Mouse (Mus musculus) cerebellum, adult 18-20 months (tissue): ENCODE measurements around the gene Cox4i2.

Source experiments
- DNase-seq, 2 experiments: peaks; one replicate each; pipeline ENCODE4 v3.0.0; 2021

The Cox4i2 gene

DNA sequence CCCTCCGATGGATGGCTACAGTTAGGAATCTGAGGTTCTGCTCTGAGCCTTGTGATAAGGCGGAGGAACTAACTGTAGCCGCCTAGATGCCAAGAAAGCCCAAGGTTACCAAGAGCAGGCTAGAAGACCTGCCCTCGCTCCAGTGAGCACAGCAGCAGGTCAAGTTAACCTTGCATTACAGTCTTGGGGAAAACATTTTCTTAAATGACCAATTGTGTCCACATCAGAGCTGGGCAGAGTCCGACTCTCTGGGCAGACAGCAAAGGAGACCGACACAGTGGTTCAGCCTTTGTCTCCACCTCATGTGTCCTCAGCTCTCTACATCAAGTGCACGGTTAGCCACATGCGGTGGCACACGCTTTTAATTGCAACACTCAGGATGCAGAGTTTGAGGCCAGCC is 17.6 kb downstream of the Cox4i2 start:
- no peak for DNase-seq

GRCm38 (mm10) chr2:152772231-152772630 is 18.3 kb downstream of the Cox4i2 start:
- DNase-seq, result no peak

DNA sequence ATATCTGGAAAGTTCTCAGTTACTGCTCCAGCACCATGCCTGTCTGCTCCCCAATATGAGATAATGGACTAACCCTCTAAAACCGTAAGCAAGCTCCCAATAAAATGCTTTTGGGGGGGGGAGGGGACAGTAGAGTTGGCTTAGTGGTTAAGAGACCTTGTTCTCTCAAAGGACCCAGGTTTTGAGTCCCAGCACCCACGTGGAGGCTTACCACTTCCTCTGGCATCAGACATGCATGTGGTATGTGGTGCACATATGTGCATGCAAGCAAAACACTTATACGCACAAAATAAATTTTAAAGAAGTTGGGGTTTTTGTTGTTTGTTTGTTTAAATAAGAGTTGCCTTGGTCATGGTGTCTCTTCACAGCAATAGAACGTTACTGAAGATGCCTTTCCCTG is 21.4 kb downstream of the Cox4i2 start:
- no peak for DNase-seq

DNA sequence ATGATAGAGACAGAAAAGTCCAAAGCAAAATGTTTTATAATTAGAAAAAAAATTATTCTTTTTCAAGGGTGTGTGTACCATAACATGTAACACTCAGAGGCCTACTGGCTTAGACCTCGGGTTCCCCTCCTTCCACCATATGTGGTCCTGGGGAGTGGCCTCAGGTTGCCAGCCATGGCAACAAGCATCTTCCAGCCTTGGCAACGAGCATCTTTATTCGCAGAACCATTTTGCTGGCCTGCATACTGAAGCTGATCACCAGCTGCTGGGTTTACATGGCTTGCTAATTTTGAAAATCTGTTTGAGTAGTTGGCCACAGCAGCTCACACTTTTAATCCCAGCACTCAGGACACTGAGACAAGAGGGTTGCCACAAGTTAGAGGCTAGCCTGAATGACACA is 22.0 kb downstream of the Cox4i2 start:
- no peak for DNase-seq

DNA sequence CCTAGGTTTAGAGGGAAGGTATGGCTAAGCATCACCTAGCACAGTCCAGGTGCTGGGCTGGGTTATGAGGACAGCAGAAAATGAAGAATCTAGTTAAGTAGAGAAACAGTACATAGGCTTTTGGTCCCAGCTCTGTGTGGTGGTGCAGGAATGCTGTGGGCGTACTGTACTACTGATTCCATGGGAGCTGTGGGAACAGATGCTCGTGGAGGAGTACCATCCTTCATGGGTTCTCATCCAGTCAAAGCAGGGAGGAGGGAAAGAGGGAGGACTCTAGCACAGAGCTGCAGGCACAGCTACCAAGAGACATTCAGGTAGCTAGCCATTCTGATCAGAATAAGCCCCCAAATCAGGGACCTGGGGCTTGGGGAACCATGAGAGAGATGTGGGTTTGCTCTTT is 22.5 kb downstream of the Cox4i2 start:
- no peak for DNase-seq

GRCm38 (mm10) chr2:152777081-152777480 is 23.1 kb downstream of the Cox4i2 start:
- DNase-seq, result no peak

GRCm38 (mm10) chr2:152780466-152780865 is 26.5 kb downstream of the Cox4i2 start:
- no peak for DNase-seq

- peak in 1 of 2 experiments; percentile 22 for DNase-seq
Measured at GRCm38 (mm10) chr2:152781031-152781711, 27.2 kb downstream of the Cox4i2 start.

DNA sequence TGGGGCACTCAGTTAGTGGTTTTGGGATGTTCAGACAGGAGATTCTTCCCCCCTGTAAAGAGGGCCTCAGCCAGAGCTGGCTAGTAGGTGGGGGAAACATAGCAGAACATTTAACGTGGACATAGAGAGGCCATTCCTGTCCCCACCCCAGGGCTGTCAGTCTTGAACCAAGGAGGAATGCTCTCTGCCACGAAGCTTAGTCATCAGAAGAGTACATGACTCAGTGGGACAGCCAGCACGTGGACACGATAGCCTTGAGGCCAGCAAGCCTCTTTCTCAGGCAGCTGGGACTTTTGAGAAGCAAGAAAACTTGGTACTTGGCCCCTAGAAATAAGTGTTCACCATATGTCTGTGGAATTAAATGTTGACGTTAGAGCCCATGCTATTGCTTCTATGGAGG is 28.7 kb downstream of the Cox4i2 start:
- no peak for DNase-seq

- DNase-seq, result no peak
Measured at GRCm38 (mm10) chr2:152783241-152783640, 29.3 kb downstream of the Cox4i2 start.

DNA sequence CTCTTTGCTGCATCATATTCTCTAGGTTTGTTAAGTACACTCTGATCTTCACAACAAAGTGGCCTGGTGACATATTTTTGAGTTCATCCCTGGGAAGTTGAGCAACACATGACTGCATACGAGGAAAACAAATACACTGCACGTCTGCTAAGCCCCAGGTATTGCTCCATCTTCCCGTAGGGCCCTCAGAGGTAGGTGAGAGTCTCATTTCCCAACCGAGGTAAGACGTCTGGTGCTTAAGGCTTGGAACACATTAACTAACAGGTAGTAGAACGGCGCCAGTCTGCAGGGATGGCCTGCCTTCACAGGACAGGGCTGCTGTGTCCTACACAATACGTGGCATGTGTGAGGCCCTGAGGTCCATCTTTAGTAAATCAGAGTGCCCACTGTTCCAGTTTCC is 30.7 kb downstream of the Cox4i2 start:
- peak in 1 of 2 experiments; percentile 19 for DNase-seq

DNA sequence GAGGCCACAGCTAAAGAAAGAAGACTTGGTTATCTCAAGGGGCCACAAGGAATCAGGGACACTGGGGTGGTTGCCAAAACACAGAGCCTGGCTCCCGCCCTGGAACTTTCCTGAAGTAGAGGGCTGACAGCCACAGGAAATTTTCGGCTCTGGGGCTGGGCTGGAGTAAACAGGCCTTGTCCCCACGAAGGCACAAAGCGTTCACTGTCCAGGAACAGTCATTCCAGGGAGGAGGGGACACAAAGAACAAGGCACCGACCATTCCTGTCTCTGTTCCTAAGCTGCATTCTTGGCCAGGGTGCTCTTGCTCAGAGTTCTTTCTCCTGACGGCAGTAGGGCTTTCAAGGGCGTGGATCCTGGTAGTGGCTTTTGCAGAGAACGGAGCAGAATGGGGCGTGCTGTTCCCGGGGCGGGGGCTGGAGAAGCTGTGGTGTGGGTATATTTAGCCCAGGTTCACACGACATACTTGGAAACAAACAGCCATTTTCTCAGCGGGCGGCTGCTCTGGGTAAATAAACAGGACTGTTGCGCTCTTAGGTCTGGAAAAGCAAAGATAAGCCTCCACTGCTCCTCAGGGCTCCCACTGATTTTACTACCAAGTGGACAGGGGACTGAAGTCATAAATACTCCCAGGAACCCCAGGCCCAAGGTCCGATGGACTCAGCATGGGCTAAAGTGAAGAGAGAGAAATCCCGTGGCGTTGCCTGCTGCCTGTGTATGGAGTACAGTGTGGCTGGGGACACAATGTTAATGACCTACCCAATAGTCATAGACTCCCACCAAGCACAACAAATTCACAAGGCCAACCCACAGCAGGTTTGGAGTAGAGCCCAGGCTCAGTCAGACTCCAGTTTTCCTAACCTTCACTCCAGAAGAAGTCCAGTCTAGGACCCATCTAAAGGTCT is 31.7 kb downstream of the Cox4i2 start:
- DNase-seq, result peak; percentile 87

DNA sequence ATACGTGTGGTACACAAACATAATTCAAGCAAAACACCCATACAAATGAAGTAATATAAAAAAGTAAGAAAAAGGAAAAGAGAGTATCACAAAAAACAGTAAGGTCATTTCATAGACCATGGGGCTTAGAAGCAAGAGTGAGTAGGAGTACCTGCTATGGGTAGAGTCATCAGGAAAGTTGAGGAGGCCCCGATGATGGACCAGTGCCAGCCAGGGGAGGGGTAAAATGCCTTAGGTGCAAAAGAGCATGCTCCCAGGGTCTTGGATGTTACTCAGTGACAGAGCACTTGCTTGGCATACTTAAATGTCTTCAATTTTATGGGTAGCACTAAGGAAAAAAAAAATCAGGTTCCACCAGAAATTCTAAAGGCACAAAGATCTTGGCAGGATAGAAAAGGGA is 33.2 kb downstream of the Cox4i2 start:
- DNase-seq, result peak in 1 of 2 experiments; percentile 26

DNA sequence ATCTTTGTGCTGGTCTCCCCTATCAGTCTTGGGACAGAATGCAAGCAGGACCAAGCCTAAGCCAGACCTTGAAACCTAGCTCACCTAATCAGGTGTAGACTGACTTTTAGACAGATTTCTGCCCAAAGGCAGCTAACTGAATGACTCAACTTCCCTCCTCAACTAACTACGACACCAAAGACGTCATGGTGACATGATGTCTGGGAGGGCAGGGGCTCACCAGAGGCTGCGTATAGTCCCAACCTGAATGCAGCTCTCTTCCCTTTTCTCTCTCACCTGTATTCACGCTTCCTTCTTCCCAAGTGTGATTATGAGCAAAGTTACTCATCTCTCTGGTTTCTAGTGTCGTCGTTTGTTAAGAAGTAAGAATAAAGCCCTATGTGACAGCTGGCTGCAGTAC is 33.6 kb downstream of the Cox4i2 start:
- DNase-seq, result peak in 1 of 2 experiments; percentile 12

GRCm38 (mm10) chr2:152788892-152789421 is 35.0 kb downstream of the Cox4i2 start:
- DNase-seq, result peak; percentile 42 to 58

GRCm38 (mm10) chr2:152789591-152789999 is 35.6 kb downstream of the Cox4i2 start:
- peak in 1 of 2 experiments; percentile 26 for DNase-seq

GRCm38 (mm10) chr2:152792461-152792860 is 38.5 kb downstream of the Cox4i2 start:
- DNase-seq, result peak in 1 of 2 experiments; percentile 31

- DNase-seq, result no peak
Measured at GRCm38 (mm10) chr2:152793381-152793780, 39.4 kb downstream of the Cox4i2 start.

GRCm38 (mm10) chr2:152794281-152794827 is 40.4 kb downstream of the Cox4i2 start:
- DNase-seq, result peak in 1 of 2 experiments; percentile 39

DNA sequence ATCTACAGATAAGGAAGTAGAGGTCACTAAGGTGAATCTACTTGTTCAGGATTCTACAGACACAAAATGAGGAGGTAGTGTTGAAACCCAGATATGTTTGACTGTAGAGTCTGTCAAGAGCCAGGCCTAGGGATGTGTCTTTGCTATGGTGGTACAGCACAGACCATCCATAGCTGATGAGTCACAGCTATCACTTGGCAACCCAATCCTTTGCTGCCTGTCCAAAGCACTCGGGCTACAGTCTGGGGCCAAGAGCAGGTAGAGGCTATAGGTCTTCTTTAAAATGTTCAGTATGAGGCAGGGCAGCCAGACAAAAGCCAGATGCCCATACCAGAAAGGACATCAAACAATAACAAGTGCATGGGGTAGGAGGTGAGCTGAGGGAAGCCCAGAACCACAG is 43.6 kb downstream of the Cox4i2 start:
- DNase-seq, result peak in 1 of 2 experiments; percentile 45

- DNase-seq, result peak; percentile 62 to 77
Measured at GRCm38 (mm10) chr2:152799954-152800761, 46.2 kb downstream of the Cox4i2 start.

DNA sequence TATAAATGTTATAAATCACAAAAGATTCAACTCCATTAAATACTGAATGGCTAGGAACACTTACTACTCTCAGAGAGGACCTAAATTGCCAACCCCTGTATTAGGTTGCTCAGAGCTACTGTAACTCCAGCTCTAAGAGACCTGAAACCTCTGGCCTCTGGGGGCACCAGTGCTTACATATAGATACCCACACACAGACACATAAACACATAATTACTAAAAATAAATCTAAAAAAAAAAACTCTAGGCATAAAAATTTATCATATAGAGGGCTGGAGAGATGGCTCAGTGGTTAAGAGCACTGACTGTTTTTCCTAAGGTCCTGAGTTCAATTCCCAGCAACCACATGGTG is 46.8 kb downstream of the Cox4i2 start:
- DNase-seq, result no peak

DNA sequence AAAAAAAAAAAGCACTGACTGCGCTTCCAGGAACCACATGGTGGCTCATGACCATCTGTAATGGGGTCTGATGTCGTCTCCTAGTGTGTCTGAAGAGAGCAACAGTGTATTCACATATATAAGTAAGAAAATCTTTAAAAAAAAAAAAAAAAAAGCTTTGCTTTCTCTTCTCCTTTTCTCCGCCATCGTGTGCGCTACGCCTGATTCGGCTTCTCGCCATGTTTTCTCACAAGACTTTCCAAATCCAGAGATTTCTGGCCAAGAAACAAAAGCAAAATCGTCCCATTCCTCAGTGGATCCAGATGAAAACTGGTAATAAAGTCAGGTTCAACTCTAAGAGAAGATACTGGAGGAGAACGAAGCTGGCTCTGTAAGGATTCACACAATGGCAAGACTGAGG is 48.3 kb downstream of the Cox4i2 start:
- no peak for DNase-seq
